Mouse (Mus musculus): ENCODE results near the gene Fmo2.

DNA sequence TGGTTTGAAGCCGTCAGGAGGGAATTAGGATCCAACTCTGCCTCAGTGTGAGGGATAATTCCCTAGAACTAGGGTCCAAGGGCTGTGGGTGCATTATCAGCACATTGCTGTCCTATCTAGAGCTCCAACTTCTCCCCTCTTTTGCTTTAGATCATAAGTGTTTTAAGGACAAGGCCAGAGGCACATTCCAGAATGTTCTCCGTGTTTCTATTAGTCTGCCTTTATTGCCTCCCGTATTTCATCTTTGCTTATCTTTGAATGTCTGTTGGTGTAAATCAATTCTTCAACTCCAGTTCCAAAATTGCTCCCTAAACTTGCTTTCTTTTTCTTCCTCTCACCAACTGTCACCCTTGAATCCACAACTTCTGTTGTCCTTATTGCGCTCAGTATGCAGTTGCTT lies 33.9 kb upstream of the Fmo2 start:
- no peak for TF ChIP-seq MAZ (IDR thresholded peaks at IDR 0.05; ENCODE audit: low read depth, low read length)
- no peak for TF ChIP-seq RCOR1 (conservative IDR thresholded peaks at IDR 0.05; ENCODE audit: low read depth, low read length)
- no peak for TF ChIP-seq CTCF (conservative IDR thresholded peaks at IDR 0.05 in 1 of 2, IDR thresholded peaks at IDR 0.05 in 1 of 2; ENCODE audit: low read depth in 2 of 2, low read length in 2 of 2)
- TF ChIP-seq POLR2A (IDR thresholded peaks at IDR 0.05; ENCODE audit: low read depth, low read length), result no peak
- no peak for TF ChIP-seq TCF12 (IDR thresholded peaks at IDR 0.05; ENCODE audit: low read depth, low read length)
- no peak for TF ChIP-seq CHD1 (IDR thresholded peaks at IDR 0.05; ENCODE audit: low read depth, low read length)
- TF ChIP-seq POLR2AphosphoS2 (IDR thresholded peaks at IDR 0.05; ENCODE audit: low read depth, low read length), result no peak
- TF ChIP-seq ELF1 (IDR thresholded peaks at IDR 0.05; ENCODE audit: low read depth, low read length), result no peak
- no peak for TF ChIP-seq HCFC1 (IDR thresholded peaks at IDR 0.05; ENCODE audit: low read depth, low read length)
- no peak for TF ChIP-seq ZC3H11A (IDR thresholded peaks at IDR 0.05; ENCODE audit: low read depth, low read length)
- no peak for TF ChIP-seq E2F4 (IDR thresholded peaks at IDR 0.05; ENCODE audit: insufficient replicate concordance, low read depth, low read length)
- TF ChIP-seq GABPA (IDR thresholded peaks at IDR 0.05; ENCODE audit: insufficient replicate concordance, low read depth, low read length), result no peak
- TF ChIP-seq ZNF384 (IDR thresholded peaks at IDR 0.05; ENCODE audit: low read depth, low read length), result no peak
- no peak for TF ChIP-seq MAFK (IDR thresholded peaks at IDR 0.05; ENCODE audit: insufficient replicate concordance, low read length)

Measured in CH12.LX (cell line).